Mouse (Mus musculus): ENCODE measurements around the gene Prkar1a.

GRCm38 (mm10) chr11:109635871-109636395, 13.3 kb upstream of the Prkar1a start:
- no peak for TF ChIP-seq POLR2A (IDR thresholded peaks at IDR 0.05; ENCODE audit: control insufficient read depth, extremely low read depth, insufficient read depth, low read length, poor library complexity)
- no peak for TF ChIP-seq CTCF (IDR thresholded peaks at IDR 0.05; ENCODE audit: borderline replicate concordance, control insufficient read depth, extremely low read depth, insufficient read depth, low read length, poor library complexity)

Measured in thymus, adult 2 months (tissue).